Mouse (Mus musculus): ENCODE measurements at regions not wholly inside any gene's neighbourhood (a gene's known extent, or its start where the extent isn't known, plus 50 kb on each side); places are given as distances from the start of the nearest gene placed in this dataset.
"Not testable (repeated sequence)": the region's sequence is repeated elsewhere in the genome, so short reads cannot be mapped to it uniquely, and the experiment has no call there.

GRCm38 (mm10) chr4:23787417-23788204 is 708.6 kb upstream of the Mms22l start:
- no peak for ATAC-seq (ENCODE audit: low TSS enrichment)

- ATAC-seq (ENCODE audit: low TSS enrichment): no peak
These were observed 672.7 kb upstream of the Mms22l start for GRCm38 (mm10) chr4:23823516-23823915.

DNA sequence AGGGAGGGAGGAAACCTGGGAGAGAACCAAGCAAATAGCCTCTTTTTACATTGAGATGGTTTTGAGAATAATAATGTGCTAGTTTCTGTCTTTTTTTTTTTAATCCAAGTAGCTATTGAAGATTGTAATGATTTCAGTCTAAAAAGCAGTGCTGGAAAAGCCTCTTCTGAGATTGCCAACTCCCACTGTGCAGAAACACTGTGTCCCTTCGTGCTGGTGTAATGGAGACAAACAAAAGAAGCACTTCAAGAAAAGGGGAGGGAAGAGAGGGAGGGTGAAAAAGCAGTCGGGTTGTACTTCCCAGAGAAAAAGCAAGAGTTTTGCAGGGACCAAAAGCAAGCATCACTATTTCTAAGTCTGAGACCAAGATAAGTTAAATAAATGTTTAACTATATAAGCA is 669.4 kb upstream of the Mms22l start:
- ATAC-seq (ENCODE audit: low TSS enrichment): peak; percentile 90

DNA sequence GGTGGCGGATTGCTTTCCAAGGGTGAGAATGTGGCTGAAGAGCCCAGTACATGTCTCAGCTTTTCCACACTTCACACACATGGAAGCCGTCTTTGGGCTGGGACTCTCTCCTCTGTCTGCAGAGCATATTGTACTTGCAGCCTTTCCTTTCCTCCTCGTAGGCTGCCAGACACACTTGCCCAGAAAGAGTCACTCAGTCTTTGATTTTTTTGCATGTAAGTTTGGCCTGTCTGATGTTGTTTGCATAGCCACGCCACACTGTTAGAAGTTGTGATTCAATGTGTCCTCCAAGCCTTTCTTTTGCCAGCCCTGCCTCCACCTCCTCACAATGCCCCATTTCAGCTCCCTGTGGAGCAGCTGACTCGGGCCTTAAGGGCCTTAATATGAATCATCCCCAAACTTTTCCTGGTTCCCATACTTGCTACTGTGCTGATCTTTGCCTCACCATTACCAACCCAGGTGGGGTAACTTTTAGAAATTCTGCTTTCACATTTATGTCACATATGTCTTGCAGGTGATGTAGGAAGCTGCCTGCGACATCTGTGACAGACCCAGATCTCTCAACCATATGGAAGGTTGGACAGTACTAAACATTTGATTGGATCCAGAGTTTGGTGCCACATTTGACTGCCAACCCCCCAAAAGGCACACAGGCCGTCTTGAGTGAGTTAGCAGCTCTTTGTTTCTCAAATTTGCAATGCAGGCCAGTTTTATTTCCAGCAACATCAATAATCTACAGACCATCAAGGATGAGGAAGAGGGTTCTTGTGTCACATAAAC is 663.7 kb upstream of the Mms22l start:
- ATAC-seq (ENCODE audit: low TSS enrichment): peak; percentile 89

GRCm38 (mm10) chr4:23843609-23844287 is 652.5 kb upstream of the Mms22l start:
- ATAC-seq (ENCODE audit: low TSS enrichment): no peak

GRCm38 (mm10) chr4:23844288-23844971 is 651.8 kb upstream of the Mms22l start:
- ATAC-seq (ENCODE audit: low TSS enrichment): no peak

DNA sequence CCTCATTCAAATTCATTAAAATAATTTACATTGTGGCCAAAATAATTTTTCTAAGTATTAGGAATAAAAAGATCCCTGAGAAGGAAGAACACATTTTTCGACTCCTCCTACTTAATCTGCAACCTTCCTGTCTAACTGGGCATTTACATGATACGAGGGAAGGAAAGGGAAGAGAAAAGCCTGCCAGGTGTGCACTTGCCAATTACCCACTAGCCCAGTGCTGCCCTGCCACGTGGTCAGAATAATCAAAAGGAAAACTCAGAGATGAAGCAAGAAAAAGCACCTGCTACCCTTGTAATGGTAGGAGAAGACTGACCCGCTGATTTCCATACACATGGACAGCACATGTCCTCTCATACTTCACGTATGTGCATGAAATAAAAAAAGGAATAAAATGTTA is 651.0 kb upstream of the Mms22l start:
- no peak for ATAC-seq (ENCODE audit: low TSS enrichment)

DNA sequence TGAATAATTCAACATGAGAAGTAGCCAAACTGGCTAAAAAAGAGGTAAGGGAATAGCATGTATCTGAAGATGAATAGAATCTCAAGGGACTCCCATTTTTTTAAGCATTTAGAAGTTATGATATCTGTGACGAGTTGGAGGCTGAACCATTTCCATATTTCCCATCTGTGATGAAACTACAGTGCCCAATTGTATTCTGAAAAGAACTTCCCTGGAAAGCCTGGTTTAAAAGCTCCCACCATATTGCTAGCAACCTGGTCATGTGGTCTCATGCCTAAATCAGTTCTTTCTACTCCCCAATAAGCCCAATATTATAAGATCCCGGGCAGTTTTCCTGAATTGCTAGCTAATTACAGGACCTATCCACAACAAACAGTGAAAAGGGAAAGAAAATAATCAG is 645.6 kb upstream of the Mms22l start:
- no peak for ATAC-seq (ENCODE audit: low TSS enrichment)

DNA sequence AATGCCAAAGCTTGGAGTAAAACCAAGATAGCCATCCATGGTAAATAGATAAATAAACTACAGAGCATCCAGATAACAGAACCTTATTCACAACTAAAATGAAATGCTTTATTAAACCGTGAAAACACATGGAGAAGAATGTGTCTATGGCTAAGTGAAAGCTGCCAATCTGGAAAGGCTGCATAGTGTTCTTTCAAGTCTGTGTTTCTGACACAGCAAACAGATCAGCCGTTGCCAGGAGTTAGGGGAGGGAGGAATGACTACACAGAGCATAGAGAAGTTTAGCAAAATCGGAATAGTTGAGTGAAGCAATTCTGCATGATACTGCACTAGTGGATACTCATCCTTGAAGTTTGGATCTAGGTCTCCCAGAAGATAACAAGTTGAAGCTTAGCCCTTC is 633.8 kb upstream of the Mms22l start:
- peak; percentile 52 for ATAC-seq (ENCODE audit: low TSS enrichment)

DNA sequence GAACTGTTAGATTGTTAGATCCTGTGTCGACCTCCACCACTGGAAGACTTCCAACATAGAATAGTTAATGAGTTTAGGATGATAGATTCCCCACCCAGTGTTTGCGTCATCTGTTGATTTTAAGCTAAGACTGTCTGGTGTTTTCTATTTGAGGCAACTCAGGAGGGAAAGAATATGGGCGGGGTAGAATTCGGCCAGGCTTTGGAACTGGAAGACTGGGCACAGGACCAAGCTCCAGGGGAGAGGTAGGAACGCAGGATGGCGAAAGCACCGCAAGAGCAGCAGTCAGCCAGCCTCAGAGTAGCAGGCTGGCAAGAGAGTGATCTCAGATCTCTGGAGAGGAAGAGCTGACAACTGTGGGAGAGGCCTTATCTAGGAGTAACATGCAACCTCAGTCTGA is 616.2 kb upstream of the Mms22l start:
- ATAC-seq (ENCODE audit: low TSS enrichment): no peak

DNA sequence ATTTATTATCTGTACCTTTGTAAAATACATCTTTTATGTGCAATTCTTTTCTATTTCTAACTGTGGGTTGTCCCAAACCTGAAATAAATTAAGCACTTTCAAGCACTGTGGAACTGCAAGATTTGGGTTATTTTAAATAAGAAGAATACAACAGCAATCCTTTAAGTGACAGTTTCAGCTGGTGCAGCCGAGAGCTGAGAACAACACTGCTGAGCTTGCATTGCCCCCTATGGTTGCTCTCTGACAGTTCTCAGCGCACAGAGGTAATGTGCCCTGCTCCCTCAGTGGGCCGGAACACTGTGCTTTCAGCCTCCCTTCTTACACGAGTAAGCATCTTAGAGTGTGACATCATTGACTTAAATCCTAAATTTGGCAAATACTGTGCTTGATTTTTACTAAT is 582.9 kb upstream of the Mms22l start:
- peak; percentile 88 for ATAC-seq (ENCODE audit: low TSS enrichment)

DNA sequence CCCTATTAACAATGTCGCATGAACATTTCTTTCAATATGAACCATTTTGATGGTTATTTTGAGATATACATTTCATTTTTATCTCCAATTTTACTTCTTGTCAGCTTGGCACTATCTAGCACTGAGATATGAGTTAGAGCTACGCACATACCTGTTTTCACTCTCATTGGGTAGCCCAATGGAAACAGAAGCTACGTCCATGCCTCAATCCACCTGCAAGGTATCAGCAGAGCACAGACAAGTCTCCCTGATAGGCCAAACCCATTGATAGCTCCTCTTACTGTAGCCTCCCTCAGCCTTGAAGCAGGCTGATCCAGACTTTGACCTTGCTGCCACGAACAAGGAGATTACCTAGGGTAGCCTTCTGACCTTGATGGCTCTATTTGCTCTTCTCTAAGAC is 582.4 kb upstream of the Mms22l start:
- ATAC-seq (ENCODE audit: low TSS enrichment): no peak

GRCm38 (mm10) chr4:23914423-23914822 is 581.8 kb upstream of the Mms22l start:
- no peak for ATAC-seq (ENCODE audit: low TSS enrichment)

GRCm38 (mm10) chr4:23921520-23921919 is 574.7 kb upstream of the Mms22l start:
- 0 out of 2 replicates have a peak, but pooled peaks have one; percentile 50 for ATAC-seq (ENCODE audit: low TSS enrichment)

GRCm38 (mm10) chr4:23954140-23954539 is 542.1 kb upstream of the Mms22l start:
- peak; percentile 34; the same call in 1 of the 2 replicates for ATAC-seq (ENCODE audit: low TSS enrichment)

DNA sequence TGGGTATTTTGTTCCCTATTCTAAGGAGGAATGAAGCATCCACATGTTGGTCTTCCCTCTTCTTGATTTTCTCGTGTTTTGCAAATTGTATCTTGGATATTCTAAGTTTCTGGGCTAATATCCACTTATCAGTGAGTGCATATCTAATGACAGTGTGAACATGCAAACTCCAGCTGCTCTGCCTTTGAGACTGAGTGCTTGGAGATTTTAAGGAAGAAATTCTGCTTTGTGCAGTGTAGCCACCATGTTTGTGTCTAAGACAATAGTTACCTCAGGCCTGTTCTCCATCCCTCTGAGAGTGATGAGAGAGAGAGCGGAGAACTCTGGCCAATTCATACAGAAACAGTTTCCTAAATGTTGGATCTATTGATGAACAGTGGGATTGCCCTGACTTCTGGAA is 514.1 kb upstream of the Mms22l start:
- ATAC-seq (ENCODE audit: low TSS enrichment): not testable (repeated sequence)

GRCm38 (mm10) chr4:23982790-23983451 is 513.3 kb upstream of the Mms22l start:
- ATAC-seq (ENCODE audit: low TSS enrichment): peak; percentile 91

DNA sequence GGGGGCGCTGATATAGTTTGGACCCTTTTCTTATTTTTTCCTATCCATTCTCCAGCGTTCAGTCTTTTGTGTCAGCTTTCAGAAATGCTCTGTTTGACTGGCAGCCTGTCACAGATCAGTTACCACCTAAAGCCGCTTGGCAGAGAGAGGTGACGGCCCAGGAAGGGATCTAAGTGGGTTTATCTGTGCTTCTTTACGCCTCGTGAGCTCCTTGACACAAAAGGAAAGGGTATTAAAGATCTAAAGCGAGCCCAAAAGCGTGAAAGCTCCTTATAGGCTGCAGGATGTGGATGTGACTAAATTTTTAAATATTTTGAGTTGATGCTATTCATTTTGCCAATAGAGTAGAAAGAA is 512.8 kb upstream of the Mms22l start:
- ATAC-seq (ENCODE audit: low TSS enrichment): peak; percentile 63

DNA sequence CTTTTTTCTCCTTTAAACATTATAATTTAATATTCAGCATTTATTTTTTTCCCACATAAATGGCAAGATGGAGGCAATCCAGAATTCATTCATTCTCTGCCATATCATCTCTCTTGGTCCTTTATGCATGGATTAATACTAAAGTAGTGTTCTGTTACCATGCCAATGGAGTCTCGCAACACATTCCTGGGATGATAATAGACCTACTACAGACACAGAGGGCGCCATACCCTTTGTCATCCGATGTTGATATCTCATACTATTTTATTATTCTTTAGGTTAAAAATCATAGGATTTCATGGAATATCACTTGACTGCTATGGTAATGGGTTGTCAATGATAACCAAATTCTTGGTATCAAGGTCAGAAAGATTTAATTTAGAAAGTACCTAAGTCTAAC is 512.2 kb upstream of the Mms22l start:
- ATAC-seq (ENCODE audit: low TSS enrichment): no peak

- ATAC-seq (ENCODE audit: low TSS enrichment): no peak
These were observed 510.3 kb upstream of the Mms22l start for GRCm38 (mm10) chr4:23985956-23986355.

- ATAC-seq (ENCODE audit: low TSS enrichment): no peak
These were observed 502.4 kb upstream of the Mms22l start for GRCm38 (mm10) chr4:23993823-23994222.

All from frontal cortex, adult (tissue).